Mouse (Mus musculus) heart, postnatal 0 days (tissue): ENCODE results near the gene Pkp4. TPM values are rescaled to one million over a fixed set of nuclear protein-coding genes. Genes with fewer than 3 reads are reported as not detected.
A peak's percentile ranks its signal among the peaks of the same experiment; 100 is the strongest.

ENCODE experiments used
- ATAC-seq: fragments of 200-750 bp; cut with Nextera tagmentation; 2 replicates; pipeline ENCODE4 v1.8.0; 2017; ENCODE audit warnings: low read depth, moderate number of reproducible peaks, moderate library complexity; ENCODE audit not compliant: insufficient read depth
- DNase-seq: peaks from one replicate; pipeline ENCODE4 v3.0.0-alpha.2; 2016; ENCODE audit warnings: low spot score
- H3K27ac ChIP-seq: fragments of 300-500 bp; sonication (generic); 2 replicates; pipeline ENCODE4 v1.5.1; 2014; ENCODE audit warnings: low read depth, mild to moderate bottlenecking
- H3K27me3 ChIP-seq: fragments of 300-500 bp; sonication (generic); 2 replicates; pipeline ENCODE4 v1.6.1; 2014; ENCODE audit warnings: low read length, mixed read lengths; ENCODE audit not compliant: control insufficient read depth, insufficient read depth
- H3K36me3 ChIP-seq: fragments of 300-500 bp; sonication (generic); replicated peaks from 2 replicates; pipeline ENCODE4 v1.6.1; 2014; ENCODE audit warnings: low read length, mixed read lengths; ENCODE audit not compliant: control insufficient read depth, insufficient read depth
- H3K4me1 ChIP-seq: fragments of 300-500 bp; sonication (generic); 2 replicates; pipeline ENCODE4 v1.6.1; 2014; ENCODE audit warnings: antibody characterized with exemption; ENCODE audit not compliant: control insufficient read depth, insufficient read depth
- H3K4me2 ChIP-seq: fragments of 300-500 bp; sonication (generic); 2 replicates; pipeline ENCODE4 v1.6.1; 2014; ENCODE audit warnings: low read depth, mild to moderate bottlenecking, low read length, moderate library complexity
- H3K4me3 ChIP-seq: fragments of 300-500 bp; sonication (generic); 2 replicates; pipeline ENCODE4 v1.5.1; 2014; ENCODE audit warnings: low read depth, low read length
- H3K9ac ChIP-seq: fragments of 300-500 bp; sonication (generic); replicated peaks from 2 replicates; pipeline ENCODE4 v1.6.1; 2014; ENCODE audit warnings: low read depth, low read length, mixed read lengths
- H3K9me3 ChIP-seq: fragments of 300-500 bp; sonication (generic); replicated peaks from 2 replicates; pipeline ENCODE4 v1.6.1; 2016; ENCODE audit warnings: low read length; ENCODE audit not compliant: control insufficient read depth
- CTCF ChIP-seq: IDR thresholded peaks from 2 replicates; pipeline ENCODE4 v1.5.1; 2016; ENCODE audit warnings: antibody characterized with exemption, control low read depth, low read depth
- EP300 ChIP-seq: IDR thresholded peaks from 2 replicates; pipeline ENCODE4 v1.6.1; 2016; ENCODE audit warnings: antibody characterized with exemption, low read depth
- WGBS: fragments of 180-500 bp; shearing (Covaris S2); extraction: QIAGEN DNeasy Blood & Tissue Kit; methylation state at CpG from one replicate; pipeline ENCODE4 v1.1.7; 2014; 5-methylcytosine and 5-hydroxymethylcytosine counted together
- polyA plus RNA-seq: library from polyadenylated mRNA; unstranded; fragments of >200 nt; fragmentation: Nextera tagmentation; extraction: Ambion mirVana; gene quantifications from 2 replicates; pipeline ENCODE4 v1.2.1, GENCODE M21; 2015
- total RNA-seq: library from RNA; depleted of rRNA; stranded (reverse); fragments of >200 nt; gene quantifications from 2 replicates; pipeline ENCODE4 v1.2.3, GENCODE M21; 2014; ENCODE audit warnings: low replicate concordance

Gene Pkp4
- total and polyA plus RNA-seq, 2 experiments from 2014 or later: 36.1 to 232 TPM

- WGBS: 69% methylated on average over 10 of the region's 10 CpGs
- no peak for TF ChIP-seq CTCF
- no peak for TF ChIP-seq EP300
- peaks cover 39% of the 10 kb centered on the region for H3K4me1 ChIP-seq
- no peaks in the 10 kb centered on the region for H3K27me3 ChIP-seq
- H3K4me3 ChIP-seq: no peak overlapping the region
- no peak overlapping the region for H3K9ac ChIP-seq
- H3K36me3 ChIP-seq: peaks cover 12% of the 10 kb centered on the region
- no peaks in the 10 kb centered on the region for H3K9me3 ChIP-seq
- ATAC-seq: no peak
- H3K27ac ChIP-seq: peak overlapping the region; percentile 71
- no peak overlapping the region for H3K4me2 ChIP-seq
- DNase-seq: no peak
Measured at GRCm38 (mm10) chr2:59190186-59190585, 29.5 kb downstream of the Pkp4 start.

- DNase-seq: no peak
- 69% methylated on average over 8 of the region's 8 CpGs for WGBS
- no peak overlapping the region for H3K9ac ChIP-seq
- H3K4me1 ChIP-seq: peaks cover 41% of the 10 kb centered on the region
- peaks cover 12% of the 10 kb centered on the region for H3K36me3 ChIP-seq
- TF ChIP-seq CTCF: no peak
- no peak for TF ChIP-seq EP300
- no peak; the same call in 1 of the 2 replicates for ATAC-seq
- no peaks in the 10 kb centered on the region for H3K9me3 ChIP-seq
- H3K27me3 ChIP-seq: no peaks in the 10 kb centered on the region
- H3K4me3 ChIP-seq: no peak overlapping the region
- H3K4me2 ChIP-seq: no peak overlapping the region
- H3K27ac ChIP-seq: no peak overlapping the region
Measured at GRCm38 (mm10) chr2:59191466-59191865, 30.8 kb downstream of the Pkp4 start.

GRCm38 (mm10) chr2:59193117-59193516 is 32.5 kb downstream of the Pkp4 start:
- H3K36me3 ChIP-seq: no peaks in the 10 kb centered on the region; the same call in 1 of the 2 replicates
- TF ChIP-seq CTCF (no peak), EP300 (no peak)
- peaks cover 41% of the 10 kb centered on the region for H3K4me1 ChIP-seq
- ATAC-seq (no peak), DNase-seq (no peak)
- H3K4me2 ChIP-seq: no peak overlapping the region
- H3K27ac ChIP-seq: no peak overlapping the region; the same call in 1 of the 2 replicates
- H3K9ac ChIP-seq: no peak overlapping the region
- H3K27me3 ChIP-seq: no peaks in the 10 kb centered on the region
- 47% methylated on average over 5 of the region's 5 CpGs for WGBS
- no peak overlapping the region for H3K4me3 ChIP-seq
- H3K9me3 ChIP-seq: no peaks in the 10 kb centered on the region

GRCm38 (mm10) chr2:59197156-59197555 is 36.5 kb downstream of the Pkp4 start:
- H3K9ac ChIP-seq: no peak overlapping the region
- H3K27me3 ChIP-seq: no peaks in the 10 kb centered on the region
- no peak overlapping the region for H3K27ac ChIP-seq
- WGBS: 76% methylated on average over 4 of the region's 4 CpGs
- peaks cover 34% of the 10 kb centered on the region for H3K4me1 ChIP-seq
- no peaks in the 10 kb centered on the region for H3K9me3 ChIP-seq
- DNase-seq: no peak
- no peak for ATAC-seq
- H3K4me3 ChIP-seq: no peak overlapping the region
- no peak overlapping the region for H3K4me2 ChIP-seq
- no peaks in the 10 kb centered on the region for H3K36me3 ChIP-seq
- TF ChIP-seq CTCF (no peak), EP300 (no peak)

- H3K4me3 ChIP-seq: no peak overlapping the region
- no peaks in the 10 kb centered on the region for H3K36me3 ChIP-seq
- no peaks in the 10 kb centered on the region for H3K27me3 ChIP-seq
- no peak overlapping the region for H3K4me2 ChIP-seq
- H3K9ac ChIP-seq: no peak overlapping the region
- no peak for ATAC-seq
- H3K27ac ChIP-seq: no peak overlapping the region
- no peak for DNase-seq
- no peaks in the 10 kb centered on the region for H3K9me3 ChIP-seq
- no peak for TF ChIP-seq EP300
- TF ChIP-seq CTCF: no peak
- WGBS: 91% methylated on average over 5 of the region's 5 CpGs
- peaks cover 43% of the 10 kb centered on the region for H3K4me1 ChIP-seq
Measured at GRCm38 (mm10) chr2:59199476-59199976, 38.9 kb downstream of the Pkp4 start.

- peak overlapping the region; percentile 32; the same call in 1 of the 2 replicates for H3K27ac ChIP-seq
- H3K9ac ChIP-seq: no peak overlapping the region
- ATAC-seq: no peak
Measured at GRCm38 (mm10) chr2:59200511-59200910, 39.9 kb downstream of the Pkp4 start.

More at GRCm38 (mm10) chr2:59200511-59200910, 39.9 kb downstream of the Pkp4 start:
- no peak overlapping the region for H3K4me2 ChIP-seq
- H3K9me3 ChIP-seq: no peaks in the 10 kb centered on the region
- H3K27me3 ChIP-seq: no peaks in the 10 kb centered on the region
- WGBS: 85% methylated on average over 3 of the region's 3 CpGs
- DNase-seq: no peak
- H3K4me3 ChIP-seq: no peak overlapping the region
- TF ChIP-seq CTCF (no peak), EP300 (no peak)
- no peaks in the 10 kb centered on the region for H3K36me3 ChIP-seq
- peaks cover 47% of the 10 kb centered on the region for H3K4me1 ChIP-seq
